Comparison of ENCODE assay signal across 34 mouse cellular contexts in genomic region chr4:109488812-109489211, GRCm38 (mm10). TPM values are rescaled to one million over a fixed set of nuclear protein-coding genes. Genes with fewer than 3 reads are reported as not detected.
A peak's percentile ranks its signal among the peaks of the same experiment; 100 is the strongest.
DNase-seq lines count a peak whose midpoint lies in the region; ATAC-seq and TF ChIP-seq lines count a peak whose summit lies in the region.
"Had no signal": no experiment of that assay in that cellular context is flagged by ENCODE, and none has a peak within 500 bp of the region (broad histone marks: within the 10 kb centered on the region; RNA-seq: fewer than 3 reads in every experiment).

No protein-coding gene starts in this region.

- no peak overlapping the region for H3K27ac ChIP-seq in intestine, embryonic 14.5 days (ENCODE audit: low read depth)
- no peak overlapping the region for H3K27ac ChIP-seq in intestine, embryonic 16.5 days (ENCODE audit: low read length)
- no peak overlapping the region for H3K27ac ChIP-seq in MEL (ENCODE audit: control insufficient read depth, low read depth, low read length)
- H3K27ac ChIP-seq in liver, embryonic 14.5 days: no peak overlapping the region
- no peak overlapping the region for H3K27ac ChIP-seq in forebrain, postnatal 0 days (ENCODE audit: low read depth, low read length)
- H3K27ac ChIP-seq: embryonic facial prominence, embryonic 12.5 days; embryonic facial prominence, embryonic 15.5 days; forebrain, embryonic 12.5 days; forebrain, embryonic 15.5 days; gastrocnemius, adult 2 months; heart, embryonic 10.5 days; heart, embryonic 13.5 days; hindbrain, embryonic 14.5 days; hindbrain, postnatal 0 days had no signal

- ATAC-seq in intestine, embryonic 14.5 days (replicated peaks; ENCODE audit: low FRiP score, low TSS enrichment, low read depth): no peak
- no peak for ATAC-seq in intestine, embryonic 16.5 days
- ATAC-seq in liver, embryonic 14.5 days (ENCODE audit: insufficient read depth): peak; percentile 76
- ATAC-seq in forebrain, postnatal 0 days: no peak
- ATAC-seq: forebrain, embryonic 15.5 days; hindbrain, postnatal 0 days; inflammation-experienced regulatory T-cells, adult 6 months had no signal

- H3K9ac ChIP-seq in intestine, embryonic 14.5 days (ENCODE audit: low read length): no peak overlapping the region
- no peak overlapping the region for H3K9ac ChIP-seq in intestine, embryonic 16.5 days (ENCODE audit: low read depth, low read length)
- no peak overlapping the region for H3K9ac ChIP-seq in MEL (ENCODE audit: control insufficient read depth, low read depth, low read length, poor library complexity, severe bottlenecking)
- H3K9ac ChIP-seq in liver, embryonic 14.5 days (replicated peaks): no peak overlapping the region
- no peak overlapping the region for H3K9ac ChIP-seq in forebrain, postnatal 0 days
- H3K9ac ChIP-seq: embryonic facial prominence, embryonic 12.5 days; embryonic facial prominence, embryonic 15.5 days; forebrain, embryonic 12.5 days; forebrain, embryonic 15.5 days; heart, embryonic 13.5 days; hindbrain, embryonic 14.5 days had no signal

- no peaks in the 10 kb centered on the region for H3K27me3 ChIP-seq in intestine, embryonic 14.5 days (replicated peaks; ENCODE audit: control insufficient read depth, insufficient read depth, low read length)
- H3K27me3 ChIP-seq in intestine, embryonic 16.5 days (replicated peaks; ENCODE audit: control insufficient read depth, insufficient read depth, low read length): no peaks in the 10 kb centered on the region
- no peaks in the 10 kb centered on the region; a peak in 1 of 4 replicates for H3K27me3 ChIP-seq in MEL (ENCODE audit: control insufficient read depth in 1 of 2, insufficient read depth in 2 of 2, low read length in 2 of 2)
- no peaks in the 10 kb centered on the region for H3K27me3 ChIP-seq in liver, embryonic 14.5 days (ENCODE audit: control insufficient read depth, insufficient read depth, low read length)
- no peaks in the 10 kb centered on the region for H3K27me3 ChIP-seq in forebrain, postnatal 0 days (ENCODE audit: insufficient read depth, low read length)
- H3K27me3 ChIP-seq: CH12.LX; embryonic facial prominence, embryonic 12.5 days; embryonic facial prominence, embryonic 15.5 days; forebrain, embryonic 12.5 days; forebrain, embryonic 15.5 days had no signal

- 0 out of 4 replicates have a peak, but pooled peaks of 1 of the 2 experiments have one; percentile 14 for TF ChIP-seq EP300 in MEL (IDR thresholded peaks at IDR 0.05; ENCODE audit: low read depth in 1 of 2, low read length in 2 of 2)
- 0 out of 2 replicates have a peak, but pooled peaks have one; percentile 22 for TF ChIP-seq EP300 in liver, embryonic 14.5 days (IDR thresholded peaks at IDR 0.05; ENCODE audit: low read depth)

- no peak for TF ChIP-seq CTCF in MEL (IDR thresholded peaks at IDR 0.05 in 2 of 3, conservative IDR thresholded peaks at IDR 0.05 in 1 of 3; ENCODE audit: control insufficient read depth in 1 of 3, insufficient read depth in 1 of 3, low read depth in 2 of 3, low read length in 3 of 3, poor library complexity in 1 of 3, severe bottlenecking in 1 of 3)
- no peak for TF ChIP-seq CTCF in liver, embryonic 14.5 days (IDR thresholded peaks at IDR 0.05; ENCODE audit: low read depth)
- TF ChIP-seq CTCF in forebrain, postnatal 0 days (IDR thresholded peaks at IDR 0.05; ENCODE audit: low read depth): no peak

- no peak overlapping the region for H3K4me2 ChIP-seq in intestine, embryonic 14.5 days (ENCODE audit: low read length)
- no peak overlapping the region for H3K4me2 ChIP-seq in intestine, embryonic 16.5 days (ENCODE audit: low read depth, low read length)
- peak overlapping the region; percentile 31; the same call in 1 of the 2 replicates for H3K4me2 ChIP-seq in liver, embryonic 14.5 days (ENCODE audit: low read depth)
- no peak overlapping the region for H3K4me2 ChIP-seq in forebrain, postnatal 0 days (ENCODE audit: low read depth)
- H3K4me2 ChIP-seq: embryonic facial prominence, embryonic 12.5 days; embryonic facial prominence, embryonic 15.5 days; forebrain, embryonic 12.5 days; forebrain, embryonic 15.5 days; heart, embryonic 13.5 days; hindbrain, embryonic 14.5 days had no signal

- no peaks in the 10 kb centered on the region for H3K4me1 ChIP-seq in intestine, embryonic 14.5 days (replicated peaks; ENCODE audit: control insufficient read depth, insufficient read depth, low read length)
- H3K4me1 ChIP-seq in intestine, embryonic 16.5 days (ENCODE audit: control insufficient read depth, insufficient read depth, low read length): no peaks in the 10 kb centered on the region
- H3K4me1 ChIP-seq in MEL (ENCODE audit: control insufficient read depth in 1 of 2, insufficient read depth in 2 of 2, low read length in 2 of 2): peaks cover 0 to 2% of the 10 kb centered on the region in 2 experiments; a peak in 3 of 4 replicates
- peaks cover 4% of the 10 kb centered on the region in 2 experiments; a peak in 3 of 4 replicates for H3K4me1 ChIP-seq in liver, embryonic 14.5 days (replicated peaks; ENCODE audit: control insufficient read depth in 2 of 2, insufficient read depth in 2 of 2, low read length in 1 of 2)
- H3K4me1 ChIP-seq in forebrain, postnatal 0 days (ENCODE audit: insufficient read depth): no peaks in the 10 kb centered on the region
- H3K4me1 ChIP-seq: forebrain, embryonic 12.5 days; forebrain, embryonic 15.5 days; heart, embryonic 10.5 days had no signal

- no peaks in the 10 kb centered on the region for H3K36me3 ChIP-seq in intestine, embryonic 14.5 days (ENCODE audit: control insufficient read depth, insufficient read depth, low read length)
- H3K36me3 ChIP-seq in intestine, embryonic 16.5 days (ENCODE audit: control insufficient read depth, insufficient read depth, low read length): no peaks in the 10 kb centered on the region
- no peaks in the 10 kb centered on the region; a peak in 1 of 4 replicates for H3K36me3 ChIP-seq in MEL (ENCODE audit: control insufficient read depth in 1 of 2, insufficient read depth in 2 of 2, low read length in 2 of 2)
- H3K36me3 ChIP-seq in liver, embryonic 14.5 days (replicated peaks; ENCODE audit: control insufficient read depth, insufficient read depth, low read depth): no peaks in the 10 kb centered on the region
- H3K36me3 ChIP-seq in forebrain, postnatal 0 days (ENCODE audit: insufficient read depth): no peaks in the 10 kb centered on the region
- H3K36me3 ChIP-seq: embryonic facial prominence, embryonic 12.5 days; embryonic facial prominence, embryonic 15.5 days; forebrain, embryonic 12.5 days; forebrain, embryonic 15.5 days; G1E; heart, embryonic 10.5 days; heart, embryonic 13.5 days had no signal

- H3K79me2 ChIP-seq in MEL (ENCODE audit: control insufficient read depth, insufficient read depth, low read length, poor library complexity): no peaks in the 10 kb centered on the region

- no peak for TF ChIP-seq POLR2A in MEL (IDR thresholded peaks at IDR 0.05; ENCODE audit: control insufficient read depth in 1 of 2, insufficient read depth in 1 of 2, low read depth in 1 of 2, low read length in 2 of 2, poor library complexity in 1 of 2)

- 69% methylated on average over 1 of the region's 1 CpGs for WGBS in intestine, embryonic 14.5 days
- WGBS in intestine, embryonic 16.5 days: 61% methylated on average over 1 of the region's 1 CpGs
- WGBS in liver, embryonic 14.5 days (ENCODE audit: insufficient replicate concordance): 16% methylated on average over 1 of the region's 1 CpGs
- 68% methylated on average over 1 of the region's 1 CpGs for WGBS in forebrain, postnatal 0 days

- no peak for TF ChIP-seq RAD21 in MEL (IDR thresholded peaks at IDR 0.05; ENCODE audit: low read depth, low read length)

- DNase-seq in intestine, embryonic 14.5 days (ENCODE audit: low spot score): peak; percentile 38
- no peak for DNase-seq in MEL (ENCODE audit: low read depth, low spot score)
- DNase-seq in liver, embryonic 14.5 days (ENCODE audit: low read depth in 3 of 3, low spot score in 3 of 3): peak in 1 of 3 experiments; percentile 36
- no peak for DNase-seq in forebrain, postnatal 0 days
- no peak for DNase-seq in kidney, adult 18-20 months
- DNase-seq: adrenal gland, adult 2 months; adrenal gland, postnatal 14 days; B cell, adult 2 months; cerebellum, adult 11 months; cerebellum, adult 2 months; cerebellum, adult 9-11 months; cerebellum, postnatal 25 days; gastrocnemius, adult 2 months; gastrocnemius, postnatal 14 days; heart, adult 18-20 months; heart, postnatal 14 days; heart, postnatal 4 days had no signal

- no peaks in the 10 kb centered on the region for H3K9me3 ChIP-seq in intestine, embryonic 14.5 days (ENCODE audit: control insufficient read depth, low read length)
- H3K9me3 ChIP-seq in intestine, embryonic 16.5 days (ENCODE audit: control insufficient read depth, low read length): no peaks in the 10 kb centered on the region
- no peaks in the 10 kb centered on the region for H3K9me3 ChIP-seq in MEL (replicated peaks; ENCODE audit: insufficient read depth, low read length)
- H3K9me3 ChIP-seq in liver, embryonic 14.5 days (ENCODE audit: control insufficient read depth, low read length): no peaks in the 10 kb centered on the region
- no peaks in the 10 kb centered on the region for H3K9me3 ChIP-seq in forebrain, postnatal 0 days (ENCODE audit: low read length)
- H3K9me3 ChIP-seq: embryonic facial prominence, embryonic 12.5 days; embryonic facial prominence, embryonic 15.5 days; forebrain, embryonic 12.5 days; forebrain, embryonic 15.5 days; G1E; heart, embryonic 10.5 days; heart, embryonic 13.5 days had no signal

- no peak overlapping the region for H3K4me3 ChIP-seq in intestine, embryonic 14.5 days (ENCODE audit: low read depth, low read length)
- H3K4me3 ChIP-seq in intestine, embryonic 16.5 days (ENCODE audit: low read length): no peak overlapping the region
- no peak overlapping the region for H3K4me3 ChIP-seq in MEL (ENCODE audit: control insufficient read depth in 1 of 2, insufficient read depth in 1 of 2, low read depth in 2 of 2, low read length in 2 of 2)
- no peak overlapping the region for H3K4me3 ChIP-seq in liver, embryonic 14.5 days (ENCODE audit: insufficient read depth in 1 of 2, low read depth in 2 of 2, low read length in 2 of 2)
- H3K4me3 ChIP-seq in forebrain, postnatal 0 days (ENCODE audit: low read depth, low read length): no peak overlapping the region
- H3K4me3 ChIP-seq: embryonic facial prominence, embryonic 12.5 days; embryonic facial prominence, embryonic 15.5 days; forebrain, embryonic 12.5 days; forebrain, embryonic 15.5 days; gastrocnemius, adult 2 months; heart, embryonic 10.5 days; heart, embryonic 13.5 days had no signal

RNA-seq across cellular contexts. Expression of gene Rnf11, which starts 4.3 kb away (rescaled TPM):
- polyA plus RNA-seq in intestine, embryonic 14.5 days (2014; fragmentation: Nextera tagmentation; extraction: Ambion mirVana): 38.5 and 40.0 TPM in 2 replicates
- polyA plus RNA-seq in intestine, embryonic 16.5 days (2015; fragmentation: Nextera tagmentation; extraction: Ambion mirVana): 15.0 and 21.8 TPM in 2 replicates
- 7.9 and 8.7 TPM in 2 replicates for total RNA-seq in MEL (2012; rRNA removed)
- 1 to 10 TPM in 1 of 2 experiments, not detected in 1; 8.6 TPM for polyA plus RNA-seq in MEL (2012; ENCODE audit: insufficient read depth in 1 of 2, insufficient read length in 2 of 2, low read depth in 1 of 2, low replicate concordance in 2 of 2, missing spikeins in 1 of 2)
- polyA plus RNA-seq in liver, embryonic 14.5 days (2012; rRNA removed): 13.6 and 22.2 TPM in 2 replicates
- polyA plus RNA-seq in liver, embryonic 14.5 days (2014; fragmentation: Nextera tagmentation; extraction: Ambion mirVana): 39.1 and 40.7 TPM in 2 replicates
- total RNA-seq in forebrain, postnatal 0 days (2014; rRNA removed): 161 and 167 TPM in 2 replicates
- polyA plus RNA-seq in forebrain, postnatal 0 days (2015; fragmentation: Nextera tagmentation; extraction: Ambion mirVana): 68.7 and 84.0 TPM in 2 replicates

RNA-seq across cellular contexts. Expression of gene 4930522H14Rik, which starts 42.3 kb away (rescaled TPM):
- polyA plus RNA-seq in intestine, embryonic 14.5 days (2014; fragmentation: Nextera tagmentation; extraction: Ambion mirVana): not detected in 2 replicates
- not detected in 2 replicates for polyA plus RNA-seq in intestine, embryonic 16.5 days (2015; fragmentation: Nextera tagmentation; extraction: Ambion mirVana)
- not detected in 2 replicates for total RNA-seq in MEL (2012; rRNA removed)
- not detected for polyA plus RNA-seq in MEL (2012; ENCODE audit: insufficient read depth in 1 of 2, insufficient read length in 2 of 2, low read depth in 1 of 2, low replicate concordance in 2 of 2, missing spikeins in 1 of 2)
- polyA plus RNA-seq in liver, embryonic 14.5 days (2012; rRNA removed): not detected in 2 replicates
- not detected in 2 replicates for polyA plus RNA-seq in liver, embryonic 14.5 days (2014; fragmentation: Nextera tagmentation; extraction: Ambion mirVana)
- 0.29 TPM in 1 of 2 replicates, not detected in the other for total RNA-seq in forebrain, postnatal 0 days (2014; rRNA removed)
- not detected in 2 replicates for polyA plus RNA-seq in forebrain, postnatal 0 days (2015; fragmentation: Nextera tagmentation; extraction: Ambion mirVana)
- total RNA-seq: adrenal gland, adult 2 months; adrenal gland, postnatal 14 days; adrenal gland, postnatal 4 days; CH12.LX; common myeloid progenitor, adult 5-6 weeks; gastrocnemius, adult 2 months; gastrocnemius, postnatal 14 days; gastrocnemius, postnatal 4 days; heart, adult 18-20 months; heart, postnatal 14 days; heart, postnatal 4 days; hindbrain, postnatal 0 days had no signal
- polyA plus RNA-seq: adrenal gland, adult 2 months; cerebellum, adult 2 months; embryonic facial prominence, embryonic 12.5 days; embryonic facial prominence, embryonic 15.5 days; forebrain, embryonic 12.5 days; forebrain, embryonic 15.5 days; G1E; heart, embryonic 10.5 days; heart, embryonic 13.5 days; heart, embryonic 16.5 days; hindbrain, embryonic 11.5 days; hindbrain, embryonic 14.5 days; hindbrain, postnatal 0 days; inflammation-experienced regulatory T-cells, adult 6 months had no signal
